Mouse (Mus musculus) CH12.LX (cell line): ENCODE measurements around the gene Itgb4. TPM values are rescaled to one million over a fixed set of nuclear protein-coding genes. Genes with fewer than 3 reads are reported as not detected.

ENCODE experiments used
- DNase-seq: peaks from one replicate; pipeline ENCODE4 v3.0.0-alpha.2; 2013; ENCODE audit errors: extremely low read depth
- H3K27ac ChIP-seq: 2 replicates; pipeline ENCODE4 v1.5.1; 2012; ENCODE audit warnings: low read depth, mild to moderate bottlenecking, control low read depth, moderate library complexity; ENCODE audit not compliant: insufficient read depth
- H3K27me3 ChIP-seq: replicated peaks from 2 replicates; pipeline ENCODE3; 2012; ENCODE audit warnings: inconsistent platforms
- H3K36me3 ChIP-seq, 2 experiments: replicated peaks in 1 of 2; 2 replicates each; pipeline versions ENCODE3 to v1.6.1; 2012; ENCODE audit warnings: inconsistent platforms in 1 of 2, low read length in 1 of 2, mild to moderate bottlenecking in 1 of 2, mixed read lengths in 1 of 2, moderate library complexity in 1 of 2; ENCODE audit not compliant: control insufficient read depth in 1 of 2, insufficient read depth in 1 of 2
- H3K4me1 ChIP-seq, 2 experiments: 2 replicates each; pipeline ENCODE4 v1.6.1; 2012; ENCODE audit warnings: inconsistent platforms in 1 of 2, moderate library complexity in 1 of 2; ENCODE audit not compliant: insufficient read depth in 2 of 2, control insufficient read depth in 1 of 2
- H3K4me2 ChIP-seq: 2 replicates; pipeline ENCODE4 v1.6.1; 2012; ENCODE audit warnings: low read depth, mild to moderate bottlenecking, control low read depth; ENCODE audit not compliant: poor library complexity, insufficient read depth, severe bottlenecking
- H3K4me3 ChIP-seq, 3 experiments: fragments of 150-350 bp in 1 of 3; sonication (generic) in 1 of 3; replicated peaks in 1 of 3; 2 replicates each; pipeline versions ENCODE3 to v1.5.1; 2011 to 2012; ENCODE audit warnings: low read depth in 2 of 3, low read length in 2 of 3, mild to moderate bottlenecking in 2 of 3, moderate library complexity in 2 of 3, control low read depth in 1 of 3, improper control_type of control experiment in 1 of 3, inconsistent platforms in 1 of 3, mixed read lengths in 1 of 3; ENCODE audit not compliant: poor library complexity in 1 of 3
- H3K79me2 ChIP-seq: replicated peaks from 2 replicates; pipeline ENCODE4 v1.6.1; 2012; ENCODE audit warnings: mild to moderate bottlenecking, moderate library complexity; ENCODE audit not compliant: control insufficient read depth, poor library complexity, insufficient read depth, severe bottlenecking; ENCODE audit errors: extremely low read depth
- H3K9ac ChIP-seq: 2 replicates; pipeline ENCODE4 v1.6.1; 2012; ENCODE audit warnings: low read depth, mild to moderate bottlenecking, control low read depth, moderate library complexity; ENCODE audit not compliant: insufficient read depth
- H3K9me3 ChIP-seq: replicated peaks from 2 replicates; pipeline ENCODE3; 2012; ENCODE audit warnings: low read length, inconsistent platforms, mixed read lengths
- CHD1 ChIP-seq: IDR thresholded peaks from 2 replicates; pipeline ENCODE4 v1.6.1; 2012; ENCODE audit warnings: low read depth, low read length, improper control_type of control experiment, inconsistent platforms
- CTCF ChIP-seq, 2 experiments: IDR thresholded peaks in 1 of 2; conservative IDR thresholded peaks in 1 of 2; 2 replicates each; pipeline ENCODE4 v1.5.1; 2011 to 2012; ENCODE audit warnings: low read depth in 2 of 2, low read length in 2 of 2, improper control_type of control experiment in 1 of 2, inconsistent platforms in 1 of 2, mild to moderate bottlenecking in 1 of 2, moderate library complexity in 1 of 2
- EP300 ChIP-seq: IDR thresholded peaks from 2 replicates; pipeline ENCODE4 v1.6.1; 2011; ENCODE audit warnings: low read length, improper control_type of control experiment
- JUN ChIP-seq: IDR thresholded peaks from 2 replicates; pipeline ENCODE4 v1.6.1; 2011; ENCODE audit warnings: low read depth, mild to moderate bottlenecking, low read length, improper control_type of control experiment, moderate library complexity; ENCODE audit not compliant: insufficient read depth
- KAT2A ChIP-seq: IDR thresholded peaks from 2 replicates; pipeline ENCODE4 v1.6.1; 2012; ENCODE audit warnings: low read length, improper control_type of control experiment, inconsistent platforms; ENCODE audit not compliant: insufficient replicate concordance
- MAFK ChIP-seq: IDR thresholded peaks from 2 replicates; pipeline ENCODE4 v1.6.1; 2011; ENCODE audit warnings: low read length, improper control_type of control experiment; ENCODE audit not compliant: insufficient replicate concordance
- MAZ ChIP-seq: IDR thresholded peaks from 2 replicates; pipeline ENCODE4 v1.6.1; 2012; ENCODE audit warnings: low read depth, mild to moderate bottlenecking, inconsistent platforms, low read length, improper control_type of control experiment, moderate library complexity
- MEF2A ChIP-seq: IDR thresholded peaks from 2 replicates; pipeline ENCODE4 v1.6.1; 2014; ENCODE audit warnings: low read depth, mild to moderate bottlenecking, inconsistent platforms, low read length, improper control_type of control experiment, borderline replicate concordance
- MYC ChIP-seq: IDR thresholded peaks from 2 replicates; pipeline ENCODE4 v1.6.1; 2011; ENCODE audit warnings: low read depth, mild to moderate bottlenecking, improper control_type of control experiment, low read length
- NELFE ChIP-seq: IDR thresholded peaks from 2 replicates; pipeline ENCODE4 v1.6.1; 2011; ENCODE audit warnings: low read depth, low read length, improper control_type of control experiment
- NRF1 ChIP-seq: IDR thresholded peaks from 2 replicates; pipeline ENCODE4 v1.6.1; 2014; ENCODE audit warnings: low read depth, mild to moderate bottlenecking, inconsistent platforms, low read length, improper control_type of control experiment, moderate library complexity
- POLR2A ChIP-seq: IDR thresholded peaks from 2 replicates; pipeline ENCODE4 v1.6.1; 2011; ENCODE audit warnings: low read depth, mild to moderate bottlenecking, improper control_type of control experiment, low read length
- POLR2AphosphoS2 ChIP-seq: IDR thresholded peaks from 2 replicates; pipeline ENCODE4 v1.6.1; 2011; ENCODE audit warnings: low read depth, low read length, improper control_type of control experiment
- RCOR1 ChIP-seq: conservative IDR thresholded peaks from 2 replicates; pipeline ENCODE4 v1.6.1; 2012; ENCODE audit warnings: low read depth, mild to moderate bottlenecking, inconsistent platforms, low read length, improper control_type of control experiment
- TCF12 ChIP-seq: IDR thresholded peaks from 2 replicates; pipeline ENCODE4 v1.6.1; 2014; ENCODE audit warnings: low read depth, mild to moderate bottlenecking, inconsistent platforms, low read length, improper control_type of control experiment
- USF1 ChIP-seq: IDR thresholded peaks from 2 replicates; pipeline ENCODE4 v1.6.1; 2014; ENCODE audit warnings: low read depth, mild to moderate bottlenecking, inconsistent platforms, low read length, improper control_type of control experiment
- ZC3H11A ChIP-seq: IDR thresholded peaks from 2 replicates; pipeline ENCODE4 v1.6.1; 2012; ENCODE audit warnings: low read depth, mild to moderate bottlenecking, inconsistent platforms, low read length, improper control_type of control experiment
- ZKSCAN1 ChIP-seq: IDR thresholded peaks from 2 replicates; pipeline ENCODE4 v1.6.1; 2012; ENCODE audit warnings: low read depth, inconsistent platforms, low read length, improper control_type of control experiment, borderline replicate concordance
- ZNF384 ChIP-seq: IDR thresholded peaks from 2 replicates; pipeline ENCODE4 v1.6.1; 2012; ENCODE audit warnings: low read depth, low read length, improper control_type of control experiment, inconsistent platforms
- dilution Hi-C: fragments of 300-500 bp; cut with MboI; formaldehyde crosslinking; loops from 2 replicates; pipeline ENCODE4 v1.14.3; 2020; ENCODE audit warnings: low sequenced_read_pairs; ENCODE audit not compliant: extremely low pct_unique_long_range_greater_than_20kb, extremely low pct_ligation_motif_present
- in situ Hi-C: fragments of 300-500 bp; cut with MboI; formaldehyde crosslinking; loops from 3 replicates; pipeline ENCODE4 v1.14.3; 2019; ENCODE audit warnings: low sequenced_read_pairs, low pct_ligation_motif_present, low pct_unique_long_range_greater_than_20kb, mixed read lengths
- polyA plus RNA-seq: library from polyadenylated mRNA; unstranded; fragments of >175 nt; gene quantifications from 2 replicates; pipeline ENCODE4 v1.2.1, GENCODE M21; 2012; ENCODE audit warnings: low read depth; ENCODE audit not compliant: insufficient read length
- total RNA-seq, 2 experiments: library from RNA; depleted of rRNA; stranded (reverse); fragments of 300-350 nt in 1 of 2; fragments of >200 nt in 1 of 2; gene quantifications; 2 replicates each; pipeline ENCODE4 v1.2.3; 2012 to 2014

The Itgb4 gene
- total and polyA plus RNA-seq, 3 experiments = 0.42 to 6.3 (median 0.59) TPM

GRCm38 (mm10) chr11:116002894-116003293 is 28.4 kb downstream of the Itgb4 start:
- dilution Hi-C loops = no loop called here
- H3K79me2 ChIP-seq = no peaks in the 10 kb centered on the region
- no peak overlapping the region for H3K4me2 ChIP-seq
- no peak for DNase-seq
- H3K9ac ChIP-seq = no peak overlapping the region
- H3K27me3 ChIP-seq = peaks cover 2% of the 10 kb centered on the region
- peaks cover 14 to 29% of the 10 kb centered on the region in 2 experiments for H3K4me1 ChIP-seq
- TF ChIP-seq TCF12 (no peak), ZNF384 (no peak), MAFK (0 out of 2 replicates have a peak, but pooled peaks have one; percentile 40), EP300 (no peak), CTCF (conservative IDR thresholded peaks at IDR 0.05 in 1 of 2, IDR thresholded peaks at IDR 0.05 in 1 of 2; ENCODE audit: low read depth in 2 of 2, low read length in 2 of 2) (peak in 1 of 2 experiments; percentile 41; a peak in 3 of 4 replicates), POLR2AphosphoS2 (peak; percentile 18; the same call in 1 of the 2 replicates), KAT2A (no peak), MYC (no peak), USF1 (no peak), JUN (no peak), MEF2A (no peak), ZKSCAN1 (no peak), NRF1 (no peak), POLR2A (no peak), MAZ (no peak), NELFE (no peak), ZC3H11A (no peak), CHD1 (no peak), RCOR1 (no peak)
- no peak overlapping the region for H3K27ac ChIP-seq
- peaks cover 17 to 32% of the 10 kb centered on the region in 2 experiments for H3K36me3 ChIP-seq
- in situ Hi-C loops = loop anchor here (25.0 kb wide), 1 partner anchor 391 kb away; the partner anchor contains the start of genes Gga3, Mif4gd and Mrps7
- H3K9me3 ChIP-seq = peaks cover 9% of the 10 kb centered on the region
- H3K4me3 ChIP-seq = no peak overlapping the region

GRCm38 (mm10) chr11:116004186-116004823 is 29.8 kb downstream of the Itgb4 start:
- Histone ChIP-seq H3K9me3 (peaks cover 9% of the 10 kb centered on the region), H3K4me2 (no peak overlapping the region), H3K27ac (no peak overlapping the region), H3K9ac (no peak overlapping the region), H3K27me3 (peaks cover 2% of the 10 kb centered on the region), H3K4me1 (peaks cover 14 to 32% of the 10 kb centered on the region in 2 experiments), H3K36me3 (peaks cover 30 to 46% of the 10 kb centered on the region in 2 experiments), H3K4me3 (no peak overlapping the region), H3K79me2 (no peaks in the 10 kb centered on the region)
- TF ChIP-seq RCOR1 = no peak
- in situ Hi-C loops (loop anchor here (25.0 kb wide), 1 partner anchor 392 kb away; the partner anchor contains the start of genes Gga3, Mif4gd and Mrps7), dilution Hi-C loops (no loop called here)
- no peak for DNase-seq
